Comparison of ENCODE assay signal across 11 mouse cellular contexts in the genomic region with DNA sequence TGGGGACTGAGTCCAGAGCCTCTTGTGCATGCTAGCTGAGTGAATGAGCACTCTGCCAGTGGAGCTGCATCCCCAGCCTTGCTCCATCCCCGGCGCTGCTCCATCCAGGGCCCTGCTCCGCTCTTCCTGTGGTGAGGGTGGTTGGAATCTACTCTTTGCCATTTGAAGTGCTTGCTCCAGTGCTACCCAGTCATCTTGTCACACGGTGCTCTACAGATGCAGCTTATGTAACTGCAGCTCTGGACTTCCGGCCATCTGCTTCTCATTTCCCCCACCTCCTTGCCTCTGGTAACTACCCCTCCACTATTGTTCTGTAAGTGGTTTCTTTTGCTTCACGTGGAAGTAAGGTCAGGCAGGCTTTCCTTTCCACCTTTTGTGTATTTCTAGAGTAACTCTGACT. TPM values are rescaled to one million over a fixed set of nuclear protein-coding genes. Genes with fewer than 3 reads are reported as not detected.
DNase-seq lines count a peak whose midpoint lies in the region; ATAC-seq and TF ChIP-seq lines count a peak whose summit lies in the region.
"Had no signal": no experiment of that assay in that cellular context is flagged by ENCODE, and none has a peak within 500 bp of the region (broad histone marks: within the 10 kb centered on the region; RNA-seq: fewer than 3 reads in every experiment).

No protein-coding gene starts in this region.

- WGBS in heart, embryonic 12.5 days, result 70% methylated on average over 6 of the region's 6 CpGs
- 11% methylated on average over 6 of the region's 6 CpGs for WGBS in spleen, adult 2 months
- 36% methylated on average over 6 of the region's 6 CpGs for WGBS in limb, embryonic 14.5 days

- intact Hi-C loops in heart, postnatal 10 days (cut with DNase I), result no loop called here

- H3K36me3 ChIP-seq in heart, embryonic 12.5 days, result no peaks in the 10 kb centered on the region
- H3K36me3 ChIP-seq in spleen, adult 2 months (ENCODE audit: control insufficient read depth, insufficient read depth, low read length), result no peaks in the 10 kb centered on the region
- H3K36me3 ChIP-seq in limb, embryonic 14.5 days (ENCODE audit: control insufficient read depth, insufficient read depth, low read length), result no peaks in the 10 kb centered on the region
- H3K36me3 ChIP-seq: stomach, embryonic 15.5 days had no signal

- no peaks in the 10 kb centered on the region for H3K27me3 ChIP-seq in heart, embryonic 12.5 days (replicated peaks)
- no peaks in the 10 kb centered on the region for H3K27me3 ChIP-seq in spleen, adult 2 months (ENCODE audit: control insufficient read depth, insufficient read depth, low read length)
- no peaks in the 10 kb centered on the region for H3K27me3 ChIP-seq in limb, embryonic 14.5 days (ENCODE audit: control insufficient read depth, insufficient read depth, low read length)
- H3K27me3 ChIP-seq: stomach, embryonic 15.5 days had no signal

- H3K9ac ChIP-seq in heart, embryonic 12.5 days, result no peak overlapping the region
- H3K9ac ChIP-seq in limb, embryonic 14.5 days (ENCODE audit: low read depth, low read length, severe bottlenecking), result no peak overlapping the region
- H3K9ac ChIP-seq: forebrain, postnatal 0 days; stomach, embryonic 15.5 days had no signal

- no peak overlapping the region for H3K4me2 ChIP-seq in heart, embryonic 12.5 days
- no peak overlapping the region for H3K4me2 ChIP-seq in limb, embryonic 14.5 days (replicated peaks; ENCODE audit: low read depth, low read length, severe bottlenecking)
- H3K4me2 ChIP-seq: stomach, embryonic 15.5 days had no signal

- no peaks in the 10 kb centered on the region for H3K9me3 ChIP-seq in heart, embryonic 12.5 days (replicated peaks)
- H3K9me3 ChIP-seq in limb, embryonic 14.5 days (ENCODE audit: control insufficient read depth, low read length), result no peaks in the 10 kb centered on the region
- H3K9me3 ChIP-seq: stomach, embryonic 15.5 days had no signal

- H3K4me1 ChIP-seq in heart, embryonic 12.5 days (replicated peaks), result no peaks in the 10 kb centered on the region
- peaks cover 12% of the 10 kb centered on the region; the same call in 1 of the 2 replicates for H3K4me1 ChIP-seq in spleen, adult 2 months (ENCODE audit: control insufficient read depth, insufficient read depth, insufficient read length)
- H3K4me1 ChIP-seq in limb, embryonic 14.5 days (ENCODE audit: control insufficient read depth, insufficient read depth, low read length), result 0 out of 2 replicates have a peak, but pooled peaks cover 6% of the 10 kb centered on the region

- no peak overlapping the region for H3K4me3 ChIP-seq in heart, embryonic 12.5 days
- H3K4me3 ChIP-seq in spleen, adult 2 months (ENCODE audit: extremely low read depth, insufficient read depth, insufficient read length), result no peak overlapping the region
- H3K4me3 ChIP-seq in limb, embryonic 14.5 days (replicated peaks; ENCODE audit: low read length), result no peak overlapping the region
- H3K4me3 ChIP-seq: stomach, embryonic 15.5 days had no signal

- peak; percentile 14 to 23 for DNase-seq in heart, postnatal 10 days
- peak in 1 of 2 experiments; percentile 12 for DNase-seq in spleen, adult 2 months (ENCODE audit: low read depth in 1 of 2, low spot score in 2 of 2)
- no peak for DNase-seq in spleen, postnatal 14 days (ENCODE audit: low spot score in 2 of 2)
- peak; percentile 33 for DNase-seq in limb, embryonic 14.5 days (ENCODE audit: low spot score)
- DNase-seq in thymus, postnatal 36 days, result peak; percentile 4 to 16
- no peak for DNase-seq in right cerebral cortex, postnatal 25 days
- DNase-seq: forebrain, postnatal 0 days had no signal

- TF ChIP-seq CTCF in spleen, adult 2 months (IDR thresholded peaks at IDR 0.05; ENCODE audit: extremely low read depth, insufficient read depth, insufficient read length, insufficient replicate concordance), result no peak

- TF ChIP-seq POLR2A in spleen, adult 2 months (IDR thresholded peaks at IDR 0.05; ENCODE audit: low read depth, low read length), result no peak
- no peak for TF ChIP-seq POLR2A in limb, embryonic 14.5 days (IDR thresholded peaks at IDR 0.05; ENCODE audit: borderline replicate concordance, extremely low read depth, insufficient read depth, insufficient read length)

- ATAC-seq in heart, embryonic 12.5 days (ENCODE audit: insufficient number of reproducible peaks, low FRiP score), result no peak
- ATAC-seq in limb, embryonic 14.5 days (ENCODE audit: low FRiP score, low read depth), result no peak
- no peak for ATAC-seq in erythroblast, adult 5-6 weeks (replicated peaks; ENCODE audit: low FRiP score, poor library complexity, severe bottlenecking)
- ATAC-seq: forebrain, postnatal 0 days had no signal

- H3K27ac ChIP-seq in heart, embryonic 12.5 days (ENCODE audit: poor library complexity, severe bottlenecking), result no peak overlapping the region
- peak overlapping the region; percentile 45 for H3K27ac ChIP-seq in spleen, adult 2 months (ENCODE audit: insufficient read depth, low read length)
- H3K27ac ChIP-seq in limb, embryonic 14.5 days (replicated peaks; ENCODE audit: low read depth, low read length), result 0 out of 2 replicates have a peak overlapping the region, but pooled peaks have one; percentile 48

RNA-seq across cellular contexts. Expression of a gene that starts 3.7 kb away (rescaled TPM):
- total RNA-seq in heart, postnatal 10 days (2021), result not detected
- polyA plus RNA-seq in heart, embryonic 12.5 days (2016; fragmentation: Nextera tagmentation; extraction: Ambion mirVana), result not detected in 2 replicates
- 4.0 and 4.6 TPM in 2 replicates for polyA plus RNA-seq in spleen, adult 2 months (2012; rRNA removed)
- polyA plus RNA-seq in limb, embryonic 14.5 days (2012; rRNA removed), result 0.18 TPM in 1 of 2 replicates, not detected in the other
- 0.23 and 0.25 TPM in 2 replicates for polyA plus RNA-seq in limb, embryonic 14.5 days (2014; fragmentation: Nextera tagmentation; extraction: Ambion mirVana)
- not detected in 2 replicates for total RNA-seq in erythroblast, adult 5-6 weeks (2015; ENCODE audit: low replicate concordance)
- total RNA-seq in erythroblast, adult 5-6 weeks (2017; ENCODE audit: low replicate concordance), result not detected in 2 replicates
- total RNA-seq: adrenal gland, postnatal 4 days; forebrain, postnatal 0 days had no signal
- polyA plus RNA-seq: stomach, embryonic 15.5 days had no signal

RNA-seq across cellular contexts. Expression of a gene that starts 5.4 kb away (rescaled TPM):
- 10 to 100 TPM; 12.2 to 16.3 TPM for total RNA-seq in heart, postnatal 10 days (2021)
- polyA plus RNA-seq in heart, embryonic 12.5 days (2016; fragmentation: Nextera tagmentation; extraction: Ambion mirVana), result 5.4 and 6.7 TPM in 2 replicates
- 13.6 and 14.3 TPM in 2 replicates for polyA plus RNA-seq in spleen, adult 2 months (2012; rRNA removed)
- 4.9 and 6.7 TPM in 2 replicates for polyA plus RNA-seq in limb, embryonic 14.5 days (2012; rRNA removed)
- 9.3 and 11.2 TPM in 2 replicates for polyA plus RNA-seq in limb, embryonic 14.5 days (2014; fragmentation: Nextera tagmentation; extraction: Ambion mirVana)
- 6.7 and 9.0 TPM in 2 replicates for total RNA-seq in erythroblast, adult 5-6 weeks (2015; ENCODE audit: low replicate concordance)
- total RNA-seq in erythroblast, adult 5-6 weeks (2017; ENCODE audit: low replicate concordance), result 6.2 and 11.2 TPM in 2 replicates

Comparison
In these comparisons a context has a peak if more than half of its experiments do, and no peak if none do; other contexts are left out.
1. DNase-seq: peak in heart, postnatal 10 days (2 of 2), limb, embryonic 14.5 days (single experiment) and thymus, postnatal 36 days (2 of 2); none in spleen, postnatal 14 days (0 of 2) and right cerebral cortex, postnatal 25 days (single experiment).